Mouse (Mus musculus) urinary bladder, postnatal 10 days (tissue): ENCODE data around the gene 1700008P02Rik.
"Not testable (repeated sequence)": the region's sequence is repeated elsewhere in the genome, so short reads cannot be mapped to it uniquely, and the experiment has no call there.

Experiments
- DNase-seq: peaks from one replicate; pipeline ENCODE4 v3.0.0; 2022; ENCODE audit warnings: low spot score

1700008P02Rik gene

DNA sequence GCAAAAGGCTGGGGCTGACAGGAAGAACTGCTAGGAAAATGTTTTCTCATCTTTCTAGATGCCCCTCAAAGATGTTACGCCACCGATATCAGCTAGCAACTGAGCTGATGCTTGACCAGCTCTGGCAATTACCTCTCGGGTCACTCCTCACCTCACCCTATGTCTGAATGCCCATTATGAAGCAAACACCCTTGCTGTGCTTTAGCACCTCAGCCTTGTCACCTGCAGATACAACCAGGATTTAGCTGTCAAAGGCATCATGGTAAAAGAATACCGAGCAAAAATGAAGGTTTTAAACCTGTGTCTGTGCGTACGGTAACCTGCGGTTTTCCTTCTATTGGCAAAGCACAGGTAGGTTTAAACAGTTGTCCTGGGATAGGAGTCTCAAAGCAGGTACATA, at the start of gene 1700008P02Rik:
Gene 1700008P02Rik (minus strand): TSS at position 101 of the 400 bp plus-strand sequence.
- DNase-seq = no peak

DNA sequence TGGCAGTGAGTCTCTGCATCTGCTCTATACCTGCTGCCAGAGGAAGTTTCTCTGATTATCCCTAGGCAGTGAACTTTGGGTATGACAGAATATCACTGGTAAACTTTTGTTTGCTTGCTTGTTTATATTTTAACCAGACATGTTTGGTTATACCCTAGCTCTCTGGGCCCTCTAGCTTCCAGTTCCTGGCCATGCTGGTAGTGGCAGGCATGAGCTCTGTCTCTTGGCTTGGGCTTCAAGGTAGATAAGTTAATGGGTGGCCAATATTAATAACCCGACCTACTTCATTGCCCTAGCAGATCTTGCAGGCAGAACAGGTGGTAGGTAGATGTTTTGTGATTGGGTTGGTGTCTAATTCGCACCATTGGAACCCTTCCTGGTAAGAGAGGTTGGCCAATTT, 29.2 kb upstream of the 1700008P02Rik start:
- no peak for DNase-seq

DNA sequence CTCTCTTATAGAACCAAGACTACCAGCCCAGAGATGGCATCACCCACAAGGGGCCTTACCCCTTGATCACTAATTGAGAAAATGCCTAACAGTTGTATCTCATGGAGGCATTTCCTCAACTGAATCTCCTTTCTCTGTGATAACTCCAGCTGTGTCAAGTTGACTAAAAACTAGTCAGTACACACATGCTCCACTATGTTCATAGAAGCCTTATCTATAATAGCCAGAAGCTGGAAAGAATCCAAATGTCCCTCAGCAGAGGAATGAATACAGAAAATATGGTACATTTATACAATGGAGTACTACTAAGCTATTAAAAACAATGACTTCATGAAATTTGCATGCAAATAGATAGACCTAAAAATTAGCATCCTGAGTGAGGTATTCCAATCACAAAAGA, 17.9 kb upstream of the 1700008P02Rik start:
- not testable (repeated sequence) for DNase-seq

DNA sequence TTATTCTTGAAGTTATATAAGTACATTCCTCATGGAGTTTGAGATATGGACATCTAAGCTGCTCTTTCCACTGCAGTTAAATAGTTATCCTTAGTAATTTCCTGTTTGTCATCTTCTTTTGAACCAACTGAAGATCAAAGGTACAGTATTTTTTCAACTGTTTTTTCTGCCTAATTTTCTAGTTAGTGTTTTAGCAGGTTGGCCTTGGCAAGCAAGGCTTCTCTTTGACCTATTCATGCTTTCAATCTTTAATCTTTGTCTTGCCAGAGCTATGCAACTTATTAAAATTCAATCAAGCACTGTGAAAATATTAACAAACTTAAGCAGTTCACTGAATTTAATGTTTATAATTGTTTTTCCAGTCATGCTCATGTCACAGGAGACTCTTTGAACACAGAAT, 14.0 kb upstream of the 1700008P02Rik start:
- no peak for DNase-seq

DNA sequence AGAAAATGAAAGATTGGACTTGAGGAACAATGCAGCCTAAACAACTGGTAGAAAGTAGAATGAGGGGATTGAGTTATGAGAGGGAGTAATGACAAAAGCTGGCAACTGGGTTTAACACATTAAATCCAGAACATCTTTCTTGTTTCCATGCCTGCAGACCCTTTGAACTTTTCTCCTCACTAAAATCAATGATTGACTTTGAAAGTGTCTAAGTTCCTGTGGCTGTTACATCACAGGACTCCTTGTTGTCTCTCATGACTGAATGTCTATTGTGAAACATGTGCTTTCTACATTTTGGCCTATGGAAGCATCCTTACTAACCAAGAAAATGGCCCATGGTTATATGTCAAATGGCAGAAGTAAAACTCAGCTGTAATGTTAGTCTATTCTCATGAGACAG, 2.4 kb downstream of the 1700008P02Rik start:
- DNase-seq = no peak
